Mouse (Mus musculus) brain, adult 2 months (tissue): ENCODE measurements around the gene Rbbp8nl.
"Not testable (repeated sequence)": the region's sequence is repeated elsewhere in the genome, so short reads cannot be mapped to it uniquely, and the experiment has no call there.

Experiments used
- DNase-seq: peaks from one replicate; pipeline ENCODE4 v3.0.0; 2011; ENCODE audit warnings: low read depth, low spot score

The Rbbp8nl gene

GRCm38 (mm10) chr2:180288966-180289365, 713 bp downstream of the Rbbp8nl start:
- no peak for DNase-seq

- DNase-seq: no peak
Observed at GRCm38 (mm10) chr2:180279321-180279720, 10.4 kb downstream of the Rbbp8nl start.

GRCm38 (mm10) chr2:180277773-180278320, 11.8 kb downstream of the Rbbp8nl start:
- no peak for DNase-seq

GRCm38 (mm10) chr2:180276851-180277259, 12.8 kb downstream of the Rbbp8nl start:
- no peak for DNase-seq

GRCm38 (mm10) chr2:180276385-180276784, 13.3 kb downstream of the Rbbp8nl start:
- no peak for DNase-seq

GRCm38 (mm10) chr2:180275836-180276235, 13.8 kb downstream of the Rbbp8nl start:
- peak; percentile 73 for DNase-seq

- no peak for DNase-seq
Observed at GRCm38 (mm10) chr2:180274523-180274922, 15.2 kb downstream of the Rbbp8nl start.

GRCm38 (mm10) chr2:180273394-180274244, 16.1 kb downstream of the Rbbp8nl start, which contains the start of gene Cables2:
Gene Cables2 (minus strand): TSS chr2:180273496.
- DNase-seq: peak; percentile 99

GRCm38 (mm10) chr2:180272884-180273321, 16.8 kb downstream of the Rbbp8nl start:
- DNase-seq: no peak

- DNase-seq: peak; percentile 47
Observed at GRCm38 (mm10) chr2:180271804-180272395, 17.8 kb downstream of the Rbbp8nl start.

GRCm38 (mm10) chr2:180270537-180271255, 19.0 kb downstream of the Rbbp8nl start:
- DNase-seq: no peak

- no peak for DNase-seq
Observed at GRCm38 (mm10) chr2:180269329-180269728, 20.4 kb downstream of the Rbbp8nl start.

GRCm38 (mm10) chr2:180267955-180268354, 21.7 kb downstream of the Rbbp8nl start:
- no peak for DNase-seq

- no peak for DNase-seq
Observed at GRCm38 (mm10) chr2:180262891-180263290, 26.8 kb downstream of the Rbbp8nl start.

- no peak for DNase-seq
Observed at GRCm38 (mm10) chr2:180262441-180262840, 27.2 kb downstream of the Rbbp8nl start.

GRCm38 (mm10) chr2:180261901-180262300, 27.8 kb downstream of the Rbbp8nl start:
- DNase-seq: no peak

- no peak for DNase-seq
Observed at GRCm38 (mm10) chr2:180260610-180261480, 28.8 kb downstream of the Rbbp8nl start.

- not testable (repeated sequence) for DNase-seq
Observed at GRCm38 (mm10) chr2:180259826-180260609, 29.7 kb downstream of the Rbbp8nl start.

GRCm38 (mm10) chr2:180258951-180259484, 30.7 kb downstream of the Rbbp8nl start:
- DNase-seq: not testable (repeated sequence)
